Mouse (Mus musculus): ENCODE results near the gene Inka1. TPM values are rescaled to one million over a fixed set of nuclear protein-coding genes. Genes with fewer than 3 reads are reported as not detected.

Gene Inka1
- polyA plus RNA-seq, 1 experiment from 2014 or later, result 71.1 TPM

DNA sequence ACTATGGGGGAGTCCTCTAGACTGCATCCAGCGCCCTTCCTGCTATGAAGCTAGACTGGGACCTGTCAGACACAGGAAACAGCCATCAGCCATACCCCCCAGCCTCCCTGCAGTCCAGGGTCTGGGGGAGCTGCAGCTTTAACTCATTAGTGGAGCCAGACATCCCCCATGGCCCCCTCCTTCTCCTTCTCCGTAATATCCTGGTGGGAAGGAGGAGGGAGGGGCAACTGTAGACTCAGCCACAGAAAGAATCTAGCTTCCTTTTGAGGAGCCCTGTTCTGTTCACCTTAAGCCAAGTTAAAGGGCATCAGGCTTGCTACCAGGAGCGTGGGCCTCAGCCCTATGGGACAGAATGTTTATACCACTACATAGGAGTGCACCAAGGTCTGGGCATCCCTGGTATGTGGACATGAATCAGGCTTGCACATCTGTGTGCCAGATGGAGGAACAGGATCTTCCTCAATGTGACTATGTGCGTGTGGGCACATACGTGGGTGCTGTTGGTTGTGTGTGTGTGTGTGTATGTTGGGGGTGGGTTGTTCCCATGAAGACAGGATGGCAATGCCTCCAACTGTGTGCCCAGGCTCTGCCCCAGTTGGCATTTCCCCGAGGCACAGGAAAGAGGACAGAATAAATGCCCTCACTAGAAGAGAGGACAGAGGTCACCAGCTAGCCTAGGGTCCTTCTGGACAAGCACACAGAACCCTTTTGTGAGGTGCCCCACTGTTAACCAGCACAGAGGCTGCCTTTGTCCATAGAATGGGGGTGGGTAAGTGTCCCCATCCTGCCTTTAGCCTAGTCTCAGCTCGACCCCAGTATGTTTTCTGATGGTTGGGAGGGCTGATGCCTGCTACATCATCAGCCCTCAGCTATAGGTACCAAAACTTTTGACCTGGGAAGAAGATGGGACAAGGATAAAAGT is 3.7 kb downstream of the Inka1 start:
- peak overlapping the region; percentile 86 for H3K4me3 ChIP-seq
- peaks cover 74% of the 10 kb centered on the region for H3K4me1 ChIP-seq
- peaks cover 30% of the 10 kb centered on the region for H3K36me3 ChIP-seq
- 42% methylated on average over 7 of the region's 7 CpGs for WGBS
- peak; percentile 84 for DNase-seq (ENCODE audit: low spot score)
- H3K9me3 ChIP-seq, result no peaks in the 10 kb centered on the region
- H3K27me3 ChIP-seq (ENCODE audit: insufficient read depth, poor library complexity, severe bottlenecking), result no peaks in the 10 kb centered on the region
- H3K27ac ChIP-seq, result peak overlapping the region; percentile 92

DNA sequence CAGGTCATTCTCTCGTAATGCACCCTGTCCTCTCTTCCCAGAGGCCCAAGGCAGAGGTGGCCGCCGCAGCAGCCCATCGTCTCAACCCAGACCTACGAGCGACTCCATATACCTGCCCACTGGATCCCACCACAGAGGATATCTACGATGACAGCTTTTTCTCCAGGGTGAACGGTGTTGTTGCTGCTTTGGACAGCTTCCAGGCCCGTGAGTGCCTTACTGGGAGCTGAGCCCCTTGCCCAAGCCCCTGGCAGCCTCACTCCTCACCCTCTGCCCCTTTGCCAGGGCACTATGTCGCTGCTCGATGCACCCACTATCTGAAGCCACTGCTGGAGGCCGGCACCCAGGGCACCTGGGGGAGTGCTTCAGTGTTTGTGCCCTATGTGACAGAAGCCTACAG is 6.9 kb downstream of the Inka1 start:
- no peak for DNase-seq (ENCODE audit: low spot score)
- Histone ChIP-seq H3K4me1 (peaks cover 85% of the 10 kb centered on the region), H3K27me3 (ENCODE audit: insufficient read depth, poor library complexity, severe bottlenecking) (no peaks in the 10 kb centered on the region), H3K9me3 (no peaks in the 10 kb centered on the region), H3K27ac (peak overlapping the region; percentile 92), H3K36me3 (peaks cover 25% of the 10 kb centered on the region), H3K4me3 (no peak overlapping the region)
- WGBS, result 89% methylated on average over 12 of the region's 12 CpGs

DNA sequence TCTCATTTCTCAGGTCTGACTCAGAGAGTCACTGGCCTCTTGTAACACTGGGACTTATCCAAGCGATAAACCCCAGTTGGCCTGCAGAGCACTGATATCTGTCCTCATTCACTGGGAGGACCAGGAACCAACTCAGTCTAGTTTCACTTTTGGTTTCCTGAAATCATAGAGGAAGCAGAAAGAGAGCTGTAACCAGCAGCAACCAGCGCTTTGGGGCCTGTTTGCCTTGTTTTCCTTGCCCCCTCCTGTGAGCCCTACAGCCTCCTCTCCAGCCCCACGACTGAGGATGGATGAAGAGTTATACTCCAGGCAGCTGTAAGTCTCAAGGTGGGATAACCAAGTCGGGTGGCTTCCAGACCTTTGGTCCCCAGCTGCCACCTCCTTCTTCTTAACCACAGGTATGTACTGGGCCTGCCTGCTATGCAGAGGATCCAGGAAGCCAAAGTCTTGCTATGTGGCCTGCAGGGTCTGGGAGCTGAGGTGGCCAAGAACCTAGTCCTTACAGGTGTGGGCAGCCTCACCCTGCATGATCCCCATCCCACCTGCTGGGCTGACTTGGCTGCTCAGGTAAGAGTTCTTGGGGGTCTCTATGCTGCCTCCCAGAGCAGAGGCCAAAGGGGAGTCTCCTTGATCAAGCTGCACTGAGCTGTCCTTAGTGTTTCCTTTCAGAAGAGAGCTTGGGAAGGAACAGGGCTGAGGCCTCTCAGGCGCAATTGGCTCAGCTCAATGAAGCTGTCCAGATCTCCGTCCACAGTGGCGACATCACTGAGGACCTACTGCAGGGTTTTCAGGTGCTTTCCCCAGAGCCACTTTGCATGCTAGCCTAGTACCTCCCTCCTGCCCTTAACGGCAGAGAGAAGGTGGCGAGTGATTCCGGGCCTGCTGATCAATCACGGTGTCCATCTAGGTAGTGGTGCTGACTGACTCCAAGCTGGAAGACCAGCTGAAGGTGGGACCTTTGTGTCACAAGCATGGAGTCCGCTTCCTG is 10.0 kb downstream of the Inka1 start, which contains the start of gene Uba7:
Gene Uba7 (plus strand): TSS at position 107 of the 988 bp plus-strand sequence.
- WGBS, result 40% methylated on average over 12 of the region's 12 CpGs
- Histone ChIP-seq H3K27me3 (ENCODE audit: insufficient read depth, poor library complexity, severe bottlenecking) (no peaks in the 10 kb centered on the region), H3K4me1 (peaks cover 66% of the 10 kb centered on the region), H3K27ac (peak within 1 kb of the TSS; percentile 92), H3K4me3 (peak within 1 kb of the TSS; percentile 54), H3K9me3 (no peaks in the 10 kb centered on the region), H3K36me3 (peaks cover 47% of the 10 kb centered on the region)
- DNase-seq (ENCODE audit: low spot score), result peak; percentile 93

DNA sequence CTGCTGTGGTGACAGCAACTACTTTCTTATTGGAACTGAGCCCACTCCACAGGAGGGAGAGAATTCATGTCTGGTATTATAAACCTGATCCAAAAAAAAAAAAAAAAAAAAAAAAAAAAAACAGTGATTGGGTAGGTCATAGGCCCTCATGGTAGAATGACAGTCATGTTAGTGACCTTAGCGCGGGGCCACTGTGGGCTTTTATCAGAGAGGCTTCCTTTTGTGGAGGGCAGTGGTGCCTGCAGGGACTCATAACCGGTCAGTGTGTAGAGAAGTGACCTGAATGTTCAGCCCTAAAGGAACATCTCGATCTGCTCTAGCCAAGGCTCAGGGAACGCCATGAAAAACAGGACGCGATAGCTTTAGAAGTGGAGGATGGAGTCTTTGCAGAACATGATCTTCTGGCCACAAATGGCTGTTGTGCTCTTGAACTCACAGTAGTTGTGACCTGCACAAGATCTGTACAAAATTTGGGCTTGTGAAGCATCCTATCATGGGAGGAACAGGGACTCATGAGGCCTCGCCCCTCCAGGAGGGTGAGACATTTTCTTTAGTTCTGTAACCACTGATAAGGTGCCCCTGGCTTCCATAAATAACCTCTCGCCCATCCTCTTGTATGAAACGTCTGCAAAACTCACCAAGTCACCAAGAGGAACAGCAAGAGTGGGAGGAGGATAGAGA is 11.0 kb downstream of the Inka1 start:
- 36% methylated on average over 10 of the region's 10 CpGs for WGBS

DNA sequence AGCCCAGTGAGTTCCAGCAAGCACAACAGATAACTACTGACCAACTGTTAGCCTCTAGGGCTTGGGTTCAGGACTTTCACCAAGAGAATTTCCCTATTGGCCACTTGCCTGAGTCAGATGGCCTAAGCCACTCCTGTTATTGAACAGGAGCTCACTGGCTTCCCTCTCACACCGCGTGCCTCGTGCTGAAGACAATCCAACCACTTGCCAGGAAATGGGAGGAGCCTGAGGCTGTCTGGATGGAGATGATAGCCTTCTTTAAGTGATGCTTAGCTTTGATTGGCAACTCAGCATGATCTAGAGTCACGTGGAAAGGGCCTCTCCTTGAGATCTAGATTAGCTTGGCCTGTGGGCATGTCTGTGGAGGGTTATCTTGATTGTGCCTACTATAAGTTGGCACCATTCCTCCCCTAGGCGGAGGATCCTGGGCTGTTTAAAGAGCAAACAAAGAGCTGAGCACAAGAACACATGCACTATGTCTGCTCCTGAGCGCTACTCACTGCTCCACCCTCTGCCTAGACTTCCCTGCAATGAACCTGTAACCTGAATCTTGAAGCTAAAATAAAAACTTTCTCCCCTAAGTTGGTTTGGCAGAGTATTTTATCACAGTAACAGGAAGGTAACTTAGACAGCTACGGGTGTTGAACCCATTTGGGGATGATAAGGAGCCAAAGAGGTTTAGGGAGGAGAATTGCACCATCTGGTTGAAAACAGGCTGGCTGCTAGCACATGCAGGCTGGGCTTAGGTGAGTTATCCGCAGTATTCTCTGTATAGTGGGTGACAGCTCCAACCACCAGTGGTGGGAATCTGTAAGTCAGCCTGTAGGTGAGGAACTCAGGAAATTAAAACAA is 13.8 kb downstream of the Inka1 start:
- Histone ChIP-seq H3K4me1 (peaks cover 44% of the 10 kb centered on the region), H3K27me3 (ENCODE audit: insufficient read depth, poor library complexity, severe bottlenecking) (no peaks in the 10 kb centered on the region), H3K9me3 (no peaks in the 10 kb centered on the region), H3K4me3 (no peak overlapping the region), H3K36me3 (peaks cover 50% of the 10 kb centered on the region), H3K27ac (peak overlapping the region; percentile 59)
- WGBS, result 55% methylated on average over 8 of the region's 8 CpGs
- peak; percentile 91 for DNase-seq (ENCODE audit: low spot score)

More for the DNA sequence above, 11.0 kb downstream of the Inka1 start:
- peaks cover 51% of the 10 kb centered on the region for H3K36me3 ChIP-seq
- peak; percentile 87 for DNase-seq (ENCODE audit: low spot score)
- peaks cover 61% of the 10 kb centered on the region for H3K4me1 ChIP-seq
- H3K9me3 ChIP-seq, result no peaks in the 10 kb centered on the region
- H3K27ac ChIP-seq, result peak overlapping the region; percentile 92
- no peaks in the 10 kb centered on the region for H3K27me3 ChIP-seq (ENCODE audit: insufficient read depth, poor library complexity, severe bottlenecking)
- H3K4me3 ChIP-seq, result peak overlapping the region; percentile 54

DNA sequence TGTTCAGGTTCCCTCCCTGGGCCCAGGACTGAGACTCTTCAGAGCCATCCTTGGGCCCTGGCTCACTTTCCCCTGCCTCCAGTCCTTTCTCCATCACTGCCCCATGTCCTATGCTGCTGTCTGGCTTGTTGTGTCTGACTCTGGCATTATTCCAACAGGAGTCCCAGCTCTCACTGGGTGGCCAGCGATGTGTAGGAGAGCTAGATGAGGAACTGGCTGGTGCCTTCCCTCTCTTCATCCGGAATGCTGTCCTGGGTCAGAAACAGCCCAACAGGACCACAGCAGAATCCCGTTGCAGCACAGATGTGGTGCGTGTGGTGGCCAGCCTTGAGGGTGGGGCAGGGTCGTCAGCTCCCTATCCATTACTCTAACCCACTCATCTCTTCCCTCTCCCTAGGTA is 15.4 kb downstream of the Inka1 start:
- DNase-seq (ENCODE audit: low spot score), result no peak
- no peaks in the 10 kb centered on the region for H3K27me3 ChIP-seq (ENCODE audit: insufficient read depth, poor library complexity, severe bottlenecking)
- no peaks in the 10 kb centered on the region for H3K9me3 ChIP-seq
- no peak overlapping the region for H3K4me3 ChIP-seq
- H3K4me1 ChIP-seq, result peaks cover 32% of the 10 kb centered on the region
- 93% methylated on average over 5 of the region's 5 CpGs for WGBS
- H3K36me3 ChIP-seq, result peaks cover 54% of the 10 kb centered on the region
- peak overlapping the region; percentile 59; the same call in 1 of the 2 replicates for H3K27ac ChIP-seq

DNA sequence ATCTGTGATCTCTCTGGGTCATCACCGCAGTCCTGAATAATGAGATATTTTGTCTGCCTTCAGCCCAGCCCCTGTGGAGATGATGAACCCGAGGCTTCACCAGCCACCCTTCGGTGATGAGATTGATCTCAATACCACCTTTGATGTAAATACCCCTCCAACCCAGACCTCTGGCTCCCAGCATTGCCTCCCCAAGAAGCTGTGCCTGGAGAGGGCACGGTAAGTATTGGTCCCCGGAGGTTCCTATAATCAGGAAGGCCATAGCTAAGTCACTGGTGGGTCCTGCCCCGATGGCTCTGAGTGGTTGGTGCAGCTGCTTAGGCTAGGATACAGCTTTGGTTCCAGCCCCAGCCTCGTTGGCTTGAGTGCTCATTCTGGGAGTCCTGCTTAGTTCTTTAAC is 17.1 kb downstream of the Inka1 start:
- Histone ChIP-seq H3K27me3 (ENCODE audit: insufficient read depth, poor library complexity, severe bottlenecking) (no peaks in the 10 kb centered on the region), H3K4me3 (no peak overlapping the region), H3K36me3 (peaks cover 66% of the 10 kb centered on the region), H3K27ac (no peak overlapping the region), H3K9me3 (no peaks in the 10 kb centered on the region), H3K4me1 (peaks cover 24% of the 10 kb centered on the region; the same call in 1 of the 2 replicates)
- DNase-seq (ENCODE audit: low spot score), result no peak
- 84% methylated on average over 7 of the region's 7 CpGs for WGBS

DNA sequence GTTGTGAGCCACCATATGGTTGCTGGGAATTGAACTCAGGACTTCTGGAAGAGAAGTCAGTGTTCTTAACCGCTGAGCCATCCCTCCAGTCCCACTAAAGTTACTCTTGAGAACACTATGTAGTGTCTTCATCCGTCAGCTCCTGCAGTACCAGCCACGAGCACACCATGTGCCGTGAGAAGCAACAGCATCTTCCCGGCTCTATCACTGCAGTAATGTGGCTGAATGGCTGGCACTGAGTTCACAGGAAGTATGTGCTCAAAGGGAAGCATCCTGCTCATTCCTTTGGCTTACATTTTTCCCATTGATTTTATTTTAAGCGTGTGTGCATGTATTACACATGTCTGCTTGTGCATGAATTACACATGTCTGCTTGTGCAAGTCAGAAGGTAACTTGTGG is 18.2 kb downstream of the Inka1 start:
- 80% methylated on average over 6 of the region's 6 CpGs for WGBS

DNA sequence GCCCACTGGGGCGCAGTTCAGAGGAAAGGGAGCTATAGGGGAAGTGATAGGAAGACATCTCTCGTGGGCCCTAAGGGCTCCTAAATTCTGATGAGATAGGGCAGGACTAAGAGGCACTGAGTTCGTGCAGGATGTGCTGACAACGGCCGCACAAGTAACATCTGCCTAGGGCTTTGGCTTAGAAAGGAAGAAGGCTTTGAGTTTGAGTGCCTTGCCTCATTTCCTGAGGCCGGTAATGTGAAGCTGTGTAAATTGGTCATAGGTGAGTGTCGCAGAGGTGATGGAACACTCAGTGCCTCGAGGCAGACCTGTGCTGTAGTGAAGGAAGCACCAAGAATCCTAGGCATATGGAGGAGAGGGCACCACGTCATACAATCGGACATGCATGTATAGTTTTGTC is 19.0 kb downstream of the Inka1 start:
- DNase-seq (ENCODE audit: low spot score), result no peak
- H3K9me3 ChIP-seq, result no peaks in the 10 kb centered on the region
- H3K27me3 ChIP-seq (ENCODE audit: insufficient read depth, poor library complexity, severe bottlenecking), result no peaks in the 10 kb centered on the region
- H3K27ac ChIP-seq, result peak overlapping the region; percentile 4; the same call in 1 of the 2 replicates
- H3K36me3 ChIP-seq, result peaks cover 71% of the 10 kb centered on the region
- H3K4me1 ChIP-seq, result peaks cover 27% of the 10 kb centered on the region
- H3K4me3 ChIP-seq, result no peak overlapping the region
- 81% methylated on average over 10 of the region's 10 CpGs for WGBS

More for the DNA sequence above, 18.2 kb downstream of the Inka1 start:
- no peak for DNase-seq (ENCODE audit: low spot score)
- peaks cover 25% of the 10 kb centered on the region for H3K4me1 ChIP-seq
- H3K9me3 ChIP-seq, result no peaks in the 10 kb centered on the region
- no peak overlapping the region for H3K27ac ChIP-seq
- no peak overlapping the region for H3K4me3 ChIP-seq
- no peaks in the 10 kb centered on the region for H3K27me3 ChIP-seq (ENCODE audit: insufficient read depth, poor library complexity, severe bottlenecking)
- peaks cover 71% of the 10 kb centered on the region for H3K36me3 ChIP-seq

DNA sequence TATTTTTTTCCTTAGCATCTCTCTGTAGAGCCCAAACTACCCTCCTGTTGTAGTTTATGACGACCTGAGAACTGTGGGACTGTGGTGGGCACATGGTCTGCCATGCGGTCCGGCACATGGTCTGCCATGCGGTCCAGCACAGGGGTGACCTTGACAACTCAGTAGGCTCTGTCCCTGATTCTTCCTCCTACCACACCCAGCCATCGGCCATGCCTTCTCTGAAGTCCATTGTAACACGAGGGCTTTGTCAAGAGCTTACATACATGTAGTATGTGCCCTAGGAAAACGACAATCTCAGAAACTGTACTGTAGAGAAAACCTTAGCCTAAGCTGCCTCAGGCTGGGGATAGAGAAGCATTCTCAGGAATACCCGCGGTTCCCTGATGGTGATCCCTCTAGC is 21.0 kb downstream of the Inka1 start:
- no peak for DNase-seq (ENCODE audit: low spot score)
- Histone ChIP-seq H3K27ac (peak overlapping the region; percentile 67), H3K36me3 (peaks cover 71% of the 10 kb centered on the region), H3K4me3 (no peak overlapping the region), H3K27me3 (ENCODE audit: insufficient read depth, poor library complexity, severe bottlenecking) (no peaks in the 10 kb centered on the region), H3K9me3 (no peaks in the 10 kb centered on the region), H3K4me1 (peaks cover 17% of the 10 kb centered on the region)
- 88% methylated on average over 9 of the region's 9 CpGs for WGBS

DNA sequence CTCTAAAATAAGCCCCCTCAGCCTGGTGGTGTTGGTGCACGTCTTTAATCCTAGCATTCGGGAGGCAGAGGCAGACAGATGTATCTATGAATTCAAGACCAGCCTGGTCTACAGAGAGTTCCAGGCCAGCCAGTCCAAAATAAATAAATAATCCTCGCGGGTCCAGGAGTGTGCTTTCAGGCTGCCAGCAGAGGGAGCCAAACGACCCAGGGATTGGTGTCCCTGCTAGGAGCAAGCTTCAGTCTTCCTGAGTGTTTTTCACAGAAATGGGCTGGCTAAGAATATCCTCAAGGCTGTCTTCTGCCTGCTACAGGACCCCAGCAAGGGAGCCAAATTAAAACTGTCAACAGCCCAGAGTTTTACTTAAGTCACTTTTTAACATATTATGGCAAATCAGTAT is 22.0 kb downstream of the Inka1 start:
- Histone ChIP-seq H3K9me3 (no peaks in the 10 kb centered on the region), H3K4me1 (peaks cover 17% of the 10 kb centered on the region), H3K36me3 (peaks cover 73% of the 10 kb centered on the region), H3K4me3 (no peak overlapping the region), H3K27me3 (ENCODE audit: insufficient read depth, poor library complexity, severe bottlenecking) (no peaks in the 10 kb centered on the region), H3K27ac (peak overlapping the region; percentile 67; the same call in 1 of the 2 replicates)
- 21% methylated on average over 5 of the region's 5 CpGs for WGBS
- peak; percentile 94 for DNase-seq (ENCODE audit: low spot score)
